Mouse (Mus musculus): ENCODE data around the gene Foxo3. TPM values are rescaled to one million over a fixed set of nuclear protein-coding genes. Genes with fewer than 3 reads are reported as not detected.

The Foxo3 gene
- polyA plus RNA-seq, 2 experiments, result 10.8 to 16.6 TPM

GRCm38 (mm10) chr10:42293877-42294276, 17.3 kb upstream of the Foxo3 start:
- Histone ChIP-seq H3K27me3 (ENCODE audit: control insufficient read depth, insufficient read depth, low read length) (no peaks in the 10 kb centered on the region), H3K36me3 (ENCODE audit: control insufficient read depth, insufficient read depth, low read length) (no peaks in the 10 kb centered on the region), H3K9ac (ENCODE audit: low read depth, low read length, severe bottlenecking) (no peak overlapping the region), H3K9me3 (ENCODE audit: control insufficient read depth, low read length) (no peaks in the 10 kb centered on the region), H3K27ac (replicated peaks; ENCODE audit: low read depth, low read length) (no peak overlapping the region), H3K4me2 (replicated peaks; ENCODE audit: low read depth, low read length, severe bottlenecking) (no peak overlapping the region), H3K4me1 (ENCODE audit: control insufficient read depth, insufficient read depth, low read length) (no peaks in the 10 kb centered on the region), H3K4me3 (replicated peaks; ENCODE audit: low read length) (no peak overlapping the region)
- WGBS, result 63% methylated on average over 4 of the region's 4 CpGs
- ATAC-seq (ENCODE audit: low FRiP score, low read depth) (no peak), DNase-seq (ENCODE audit: low spot score) (no peak)
- no peak for TF ChIP-seq POLR2A (IDR thresholded peaks at IDR 0.05; ENCODE audit: borderline replicate concordance, extremely low read depth, insufficient read depth, insufficient read length)

GRCm38 (mm10) chr10:42291360-42291759, 14.8 kb upstream of the Foxo3 start:
- Histone ChIP-seq H3K27me3 (ENCODE audit: control insufficient read depth, insufficient read depth, low read length) (no peaks in the 10 kb centered on the region), H3K27ac (replicated peaks; ENCODE audit: low read depth, low read length) (no peak overlapping the region), H3K36me3 (ENCODE audit: control insufficient read depth, insufficient read depth, low read length) (no peaks in the 10 kb centered on the region), H3K9me3 (ENCODE audit: control insufficient read depth, low read length) (no peaks in the 10 kb centered on the region), H3K9ac (ENCODE audit: low read depth, low read length, severe bottlenecking) (no peak overlapping the region), H3K4me3 (replicated peaks; ENCODE audit: low read length) (no peak overlapping the region), H3K4me1 (ENCODE audit: control insufficient read depth, insufficient read depth, low read length) (no peaks in the 10 kb centered on the region), H3K4me2 (replicated peaks; ENCODE audit: low read depth, low read length, severe bottlenecking) (no peak overlapping the region)
- peak; percentile 34 for DNase-seq (ENCODE audit: low spot score)
- no peak for TF ChIP-seq POLR2A (IDR thresholded peaks at IDR 0.05; ENCODE audit: borderline replicate concordance, extremely low read depth, insufficient read depth, insufficient read length)
- no peak for ATAC-seq (ENCODE audit: low FRiP score, low read depth)
- WGBS, result 62% methylated on average over 5 of the region's 5 CpGs

GRCm38 (mm10) chr10:42287666-42288065, 11.1 kb upstream of the Foxo3 start:
- Histone ChIP-seq H3K4me1 (ENCODE audit: control insufficient read depth, insufficient read depth, low read length) (no peaks in the 10 kb centered on the region), H3K4me2 (replicated peaks; ENCODE audit: low read depth, low read length, severe bottlenecking) (no peak overlapping the region), H3K9ac (ENCODE audit: low read depth, low read length, severe bottlenecking) (no peak overlapping the region), H3K27ac (replicated peaks; ENCODE audit: low read depth, low read length) (no peak overlapping the region), H3K9me3 (ENCODE audit: control insufficient read depth, low read length) (no peaks in the 10 kb centered on the region), H3K36me3 (ENCODE audit: control insufficient read depth, insufficient read depth, low read length) (no peaks in the 10 kb centered on the region), H3K4me3 (replicated peaks; ENCODE audit: low read length) (no peak overlapping the region), H3K27me3 (ENCODE audit: control insufficient read depth, insufficient read depth, low read length) (no peaks in the 10 kb centered on the region)
- TF ChIP-seq POLR2A (IDR thresholded peaks at IDR 0.05; ENCODE audit: borderline replicate concordance, extremely low read depth, insufficient read depth, insufficient read length), result no peak
- DNase-seq (ENCODE audit: low spot score) (no peak), ATAC-seq (ENCODE audit: low FRiP score, low read depth) (no peak)
- WGBS, result 70% methylated on average over 1 of the region's 1 CpGs

- Histone ChIP-seq H3K27me3 (ENCODE audit: control insufficient read depth, insufficient read depth, low read length) (no peaks in the 10 kb centered on the region), H3K4me2 (replicated peaks; ENCODE audit: low read depth, low read length, severe bottlenecking) (peak overlapping the region; percentile 97), H3K27ac (replicated peaks; ENCODE audit: low read depth, low read length) (peak overlapping the region; percentile 97), H3K9me3 (ENCODE audit: control insufficient read depth, low read length) (no peaks in the 10 kb centered on the region), H3K4me1 (ENCODE audit: control insufficient read depth, insufficient read depth, low read length) (peaks cover 21% of the 10 kb centered on the region), H3K36me3 (ENCODE audit: control insufficient read depth, insufficient read depth, low read length) (peaks cover 4% of the 10 kb centered on the region; the same call in 1 of the 2 replicates), H3K9ac (ENCODE audit: low read depth, low read length, severe bottlenecking) (peak overlapping the region; percentile 77), H3K4me3 (replicated peaks; ENCODE audit: low read length) (peak overlapping the region; percentile 85)
- peak; percentile 47 for DNase-seq (ENCODE audit: low spot score)
- no peak for TF ChIP-seq POLR2A (IDR thresholded peaks at IDR 0.05; ENCODE audit: borderline replicate concordance, extremely low read depth, insufficient read depth, insufficient read length)
- under 1% methylated on average over 38 of the region's 38 CpGs for WGBS
- ATAC-seq (ENCODE audit: low FRiP score, low read depth), result no peak; the same call in 1 of the 2 replicates
These were observed 1.8 kb upstream of the Foxo3 start for GRCm38 (mm10) chr10:42278307-42278850.

GRCm38 (mm10) chr10:42277476-42278306, 1.1 kb upstream of the Foxo3 start:
- TF ChIP-seq POLR2A (IDR thresholded peaks at IDR 0.05; ENCODE audit: borderline replicate concordance, extremely low read depth, insufficient read depth, insufficient read length), result no peak
- peak overlapping the region; percentile 97 for H3K4me2 ChIP-seq (replicated peaks; ENCODE audit: low read depth, low read length, severe bottlenecking)
- peak overlapping the region; percentile 85 for H3K4me3 ChIP-seq (replicated peaks; ENCODE audit: low read length)
- ATAC-seq (ENCODE audit: low FRiP score, low read depth) (peak; percentile 91), DNase-seq (ENCODE audit: low spot score) (peak; percentile 98)
- H3K9me3 ChIP-seq (ENCODE audit: control insufficient read depth, low read length), result no peaks in the 10 kb centered on the region
- under 1% methylated on average over 57 of the region's 78 CpGs for WGBS
- H3K27me3 ChIP-seq (ENCODE audit: control insufficient read depth, insufficient read depth, low read length), result no peaks in the 10 kb centered on the region
- H3K9ac ChIP-seq (ENCODE audit: low read depth, low read length, severe bottlenecking), result peak overlapping the region; percentile 77
- peak overlapping the region; percentile 97 for H3K27ac ChIP-seq (replicated peaks; ENCODE audit: low read depth, low read length)
- peaks cover 8% of the 10 kb centered on the region; the same call in 1 of the 2 replicates for H3K36me3 ChIP-seq (ENCODE audit: control insufficient read depth, insufficient read depth, low read length)
- H3K4me1 ChIP-seq (ENCODE audit: control insufficient read depth, insufficient read depth, low read length), result peaks cover 22% of the 10 kb centered on the region

Data from limb, embryonic 14.5 days (tissue).